Mouse (Mus musculus): ENCODE measurements around the gene Ccdc102a.
A peak's percentile ranks its signal among the peaks of the same experiment; 100 is the strongest.

Gene Ccdc102a

GRCm38 (mm10) chr8:94954368-94954737, 36.5 kb upstream of the Ccdc102a start:
- no peaks in the 10 kb centered on the region for H3K9me3 ChIP-seq (ENCODE audit: low read length)
- H3K4me3 ChIP-seq (replicated peaks; ENCODE audit: low read length): no peak overlapping the region
- no peak for TF ChIP-seq NANOG (IDR thresholded peaks at IDR 0.05; ENCODE audit: borderline replicate concordance, low read length)
- no peak for TF ChIP-seq CTCF (conservative IDR thresholded peaks at IDR 0.05; ENCODE audit: low read length)
- no peak for TF ChIP-seq POU5F1 (IDR thresholded peaks at IDR 0.05; ENCODE audit: borderline replicate concordance, low read length)
- H3K36me3 ChIP-seq (ENCODE audit: insufficient read depth, low read length): no peaks in the 10 kb centered on the region
- no peaks in the 10 kb centered on the region for H3K27me3 ChIP-seq (ENCODE audit: insufficient read depth, low read length)
- peaks cover 4% of the 10 kb centered on the region; the same call in 1 of the 2 replicates for H3K4me1 ChIP-seq (replicated peaks; ENCODE audit: low read depth, low read length)

GRCm38 (mm10) chr8:94953624-94954367, 35.9 kb upstream of the Ccdc102a start:
- peaks cover 4% of the 10 kb centered on the region; the same call in 1 of the 2 replicates for H3K4me1 ChIP-seq (replicated peaks; ENCODE audit: low read depth, low read length)
- H3K36me3 ChIP-seq (ENCODE audit: insufficient read depth, low read length): no peaks in the 10 kb centered on the region
- no peaks in the 10 kb centered on the region for H3K9me3 ChIP-seq (ENCODE audit: low read length)
- no peak overlapping the region for H3K4me3 ChIP-seq (replicated peaks; ENCODE audit: low read length)
- no peaks in the 10 kb centered on the region for H3K27me3 ChIP-seq (ENCODE audit: insufficient read depth, low read length)
- TF ChIP-seq NANOG (IDR thresholded peaks at IDR 0.05; ENCODE audit: borderline replicate concordance, low read length) (no peak), CTCF (conservative IDR thresholded peaks at IDR 0.05; ENCODE audit: low read length) (no peak), POU5F1 (IDR thresholded peaks at IDR 0.05; ENCODE audit: borderline replicate concordance, low read length) (no peak)

GRCm38 (mm10) chr8:94952086-94952485, 34.2 kb upstream of the Ccdc102a start:
- no peak for TF ChIP-seq NANOG (IDR thresholded peaks at IDR 0.05; ENCODE audit: borderline replicate concordance, low read length)
- no peak for TF ChIP-seq CTCF (conservative IDR thresholded peaks at IDR 0.05; ENCODE audit: low read length)
- no peak for TF ChIP-seq POU5F1 (IDR thresholded peaks at IDR 0.05; ENCODE audit: borderline replicate concordance, low read length)
- no peaks in the 10 kb centered on the region for H3K9me3 ChIP-seq (ENCODE audit: low read length)
- H3K27me3 ChIP-seq (ENCODE audit: insufficient read depth, low read length): no peaks in the 10 kb centered on the region
- H3K4me3 ChIP-seq (replicated peaks; ENCODE audit: low read length): no peak overlapping the region
- H3K36me3 ChIP-seq (ENCODE audit: insufficient read depth, low read length): no peaks in the 10 kb centered on the region
- H3K4me1 ChIP-seq (replicated peaks; ENCODE audit: low read depth, low read length): peaks cover 9% of the 10 kb centered on the region; the same call in 1 of the 2 replicates

GRCm38 (mm10) chr8:94950458-94950857, 32.6 kb upstream of the Ccdc102a start:
- no peaks in the 10 kb centered on the region for H3K9me3 ChIP-seq (ENCODE audit: low read length)
- H3K36me3 ChIP-seq (ENCODE audit: insufficient read depth, low read length): no peaks in the 10 kb centered on the region
- peaks cover 6% of the 10 kb centered on the region for H3K27me3 ChIP-seq (ENCODE audit: insufficient read depth, low read length)
- peaks cover 9% of the 10 kb centered on the region; the same call in 1 of the 2 replicates for H3K4me1 ChIP-seq (replicated peaks; ENCODE audit: low read depth, low read length)
- H3K4me3 ChIP-seq (replicated peaks; ENCODE audit: low read length): no peak overlapping the region
- TF ChIP-seq NANOG (IDR thresholded peaks at IDR 0.05; ENCODE audit: borderline replicate concordance, low read length) (no peak), CTCF (conservative IDR thresholded peaks at IDR 0.05; ENCODE audit: low read length) (no peak), POU5F1 (IDR thresholded peaks at IDR 0.05; ENCODE audit: borderline replicate concordance, low read length) (no peak)

GRCm38 (mm10) chr8:94950046-94950445, 32.1 kb upstream of the Ccdc102a start:
- Histone ChIP-seq H3K9me3 (ENCODE audit: low read length) (no peaks in the 10 kb centered on the region), H3K4me3 (replicated peaks; ENCODE audit: low read length) (no peak overlapping the region), H3K4me1 (replicated peaks; ENCODE audit: low read depth, low read length) (peaks cover 9% of the 10 kb centered on the region; the same call in 1 of the 2 replicates), H3K27me3 (ENCODE audit: insufficient read depth, low read length) (peaks cover 8% of the 10 kb centered on the region), H3K36me3 (ENCODE audit: insufficient read depth, low read length) (no peaks in the 10 kb centered on the region)
- peak; percentile 97 for TF ChIP-seq CTCF (conservative IDR thresholded peaks at IDR 0.05; ENCODE audit: low read length)
- TF ChIP-seq NANOG (IDR thresholded peaks at IDR 0.05; ENCODE audit: borderline replicate concordance, low read length): no peak

GRCm38 (mm10) chr8:94949010-94949409, 31.1 kb upstream of the Ccdc102a start:
- Histone ChIP-seq H3K9me3 (ENCODE audit: low read length) (no peaks in the 10 kb centered on the region), H3K27me3 (ENCODE audit: insufficient read depth, low read length) (peaks cover 8% of the 10 kb centered on the region), H3K4me3 (replicated peaks; ENCODE audit: low read length) (no peak overlapping the region), H3K4me1 (replicated peaks; ENCODE audit: low read depth, low read length) (peaks cover 8% of the 10 kb centered on the region), H3K36me3 (ENCODE audit: insufficient read depth, low read length) (no peaks in the 10 kb centered on the region)
- peak; percentile 51 for TF ChIP-seq CTCF (conservative IDR thresholded peaks at IDR 0.05; ENCODE audit: low read length)
- TF ChIP-seq NANOG (IDR thresholded peaks at IDR 0.05; ENCODE audit: borderline replicate concordance, low read length): no peak

- H3K9me3 ChIP-seq (ENCODE audit: low read length): no peaks in the 10 kb centered on the region
- TF ChIP-seq NANOG (IDR thresholded peaks at IDR 0.05; ENCODE audit: borderline replicate concordance, low read length) (no peak), POU5F1 (IDR thresholded peaks at IDR 0.05; ENCODE audit: borderline replicate concordance, low read length) (no peak), CTCF (conservative IDR thresholded peaks at IDR 0.05; ENCODE audit: low read length) (no peak)
- H3K27me3 ChIP-seq (ENCODE audit: insufficient read depth, low read length): peaks cover 8% of the 10 kb centered on the region
- H3K36me3 ChIP-seq (ENCODE audit: insufficient read depth, low read length): no peaks in the 10 kb centered on the region
- H3K4me3 ChIP-seq (replicated peaks; ENCODE audit: low read length): no peak overlapping the region
- peaks cover 12% of the 10 kb centered on the region for H3K4me1 ChIP-seq (replicated peaks; ENCODE audit: low read depth, low read length)
These were observed 30.5 kb upstream of the Ccdc102a start for GRCm38 (mm10) chr8:94948421-94948820.

- H3K36me3 ChIP-seq (ENCODE audit: insufficient read depth, low read length): no peaks in the 10 kb centered on the region
- H3K27me3 ChIP-seq (ENCODE audit: insufficient read depth, low read length): peaks cover 8% of the 10 kb centered on the region
- H3K4me3 ChIP-seq (replicated peaks; ENCODE audit: low read length): no peak overlapping the region
- peaks cover 25% of the 10 kb centered on the region for H3K4me1 ChIP-seq (replicated peaks; ENCODE audit: low read depth, low read length)
- H3K9me3 ChIP-seq (ENCODE audit: low read length): no peaks in the 10 kb centered on the region
- TF ChIP-seq NANOG (IDR thresholded peaks at IDR 0.05; ENCODE audit: borderline replicate concordance, low read length) (no peak), CTCF (conservative IDR thresholded peaks at IDR 0.05; ENCODE audit: low read length) (no peak), POU5F1 (IDR thresholded peaks at IDR 0.05; ENCODE audit: borderline replicate concordance, low read length) (no peak)
These were observed 27.3 kb upstream of the Ccdc102a start for GRCm38 (mm10) chr8:94945185-94945584.

- Histone ChIP-seq H3K4me3 (replicated peaks; ENCODE audit: low read length) (no peak overlapping the region), H3K4me1 (replicated peaks; ENCODE audit: low read depth, low read length) (peaks cover 20% of the 10 kb centered on the region), H3K27me3 (ENCODE audit: insufficient read depth, low read length) (peaks cover 9% of the 10 kb centered on the region), H3K36me3 (ENCODE audit: insufficient read depth, low read length) (no peaks in the 10 kb centered on the region), H3K9me3 (ENCODE audit: low read length) (no peaks in the 10 kb centered on the region)
- TF ChIP-seq POU5F1 (IDR thresholded peaks at IDR 0.05; ENCODE audit: borderline replicate concordance, low read length) (no peak), CTCF (conservative IDR thresholded peaks at IDR 0.05; ENCODE audit: low read length) (peak; percentile 96), NANOG (IDR thresholded peaks at IDR 0.05; ENCODE audit: borderline replicate concordance, low read length) (no peak)
These were observed 24.7 kb upstream of the Ccdc102a start for GRCm38 (mm10) chr8:94942566-94942965.
